Mouse (Mus musculus) heart, embryonic 11.5 days (tissue): ENCODE data around the gene 5730522E02Rik. TPM values are rescaled to one million over a fixed set of nuclear protein-coding genes. Genes with fewer than 3 reads are reported as not detected.

ENCODE experiments used
- ATAC-seq: fragments of 200-750 bp; cut with Nextera tagmentation; replicated peaks from 2 replicates; pipeline ENCODE4 v1.8.0; 2017; ENCODE audit warnings: moderate library complexity; ENCODE audit not compliant: insufficient number of reproducible peaks, low FRiP score, low TSS enrichment
- H3K27ac ChIP-seq: fragments of 300-500 bp; sonication (generic); 2 replicates; pipeline ENCODE4 v1.5.1; 2014; ENCODE audit warnings: mild to moderate bottlenecking, low read depth, low read length
- H3K27me3 ChIP-seq: fragments of 300-500 bp; sonication (generic); 2 replicates; pipeline ENCODE4 v1.6.1; 2014; ENCODE audit warnings: mild to moderate bottlenecking, low read length, mixed read lengths; ENCODE audit not compliant: control insufficient read depth, insufficient read depth
- H3K36me3 ChIP-seq: fragments of 300-500 bp; sonication (generic); 2 replicates; pipeline ENCODE4 v1.6.1; 2014; ENCODE audit warnings: mild to moderate bottlenecking, low read length, moderate library complexity, mixed read lengths; ENCODE audit not compliant: control insufficient read depth, insufficient read depth
- H3K4me1 ChIP-seq: fragments of 300-500 bp; sonication (generic); 2 replicates; pipeline ENCODE4 v1.6.1; 2014; ENCODE audit warnings: low read length; ENCODE audit not compliant: control insufficient read depth, insufficient read depth
- H3K4me2 ChIP-seq: fragments of 300-500 bp; sonication (generic); 2 replicates; pipeline ENCODE4 v1.6.1; 2014; ENCODE audit warnings: mild to moderate bottlenecking, moderate library complexity
- H3K4me3 ChIP-seq: fragments of 300-500 bp; sonication (generic); 2 replicates; pipeline ENCODE4 v1.5.1; 2014; ENCODE audit warnings: low read depth, low read length
- H3K9ac ChIP-seq: fragments of 300-500 bp; sonication (generic); 2 replicates; pipeline ENCODE4 v1.6.1; 2014; ENCODE audit warnings: mild to moderate bottlenecking, low read depth, low read length, moderate library complexity
- H3K9me3 ChIP-seq: fragments of 300-500 bp; sonication (generic); replicated peaks from 2 replicates; pipeline ENCODE4 v1.6.1; 2016; ENCODE audit warnings: low read length; ENCODE audit not compliant: control insufficient read depth
- WGBS: fragments of 180-500 bp; shearing (Covaris S2); extraction: QIAGEN DNeasy Blood & Tissue Kit; methylation state at CpG from one replicate; pipeline ENCODE4 v1.1.7; 2014; ENCODE audit not compliant: insufficient replicate concordance; 5-methylcytosine and 5-hydroxymethylcytosine counted together
- polyA plus RNA-seq: library from polyadenylated mRNA; unstranded; fragments of >200 nt; fragmentation: Nextera tagmentation; extraction: Ambion mirVana; gene quantifications from 2 replicates; pipeline ENCODE4 v1.2.1, GENCODE M21; 2014

The 5730522E02Rik gene
- polyA plus RNA-seq, 1 experiment from 2014 or later, result 1.3 TPM

DNA sequence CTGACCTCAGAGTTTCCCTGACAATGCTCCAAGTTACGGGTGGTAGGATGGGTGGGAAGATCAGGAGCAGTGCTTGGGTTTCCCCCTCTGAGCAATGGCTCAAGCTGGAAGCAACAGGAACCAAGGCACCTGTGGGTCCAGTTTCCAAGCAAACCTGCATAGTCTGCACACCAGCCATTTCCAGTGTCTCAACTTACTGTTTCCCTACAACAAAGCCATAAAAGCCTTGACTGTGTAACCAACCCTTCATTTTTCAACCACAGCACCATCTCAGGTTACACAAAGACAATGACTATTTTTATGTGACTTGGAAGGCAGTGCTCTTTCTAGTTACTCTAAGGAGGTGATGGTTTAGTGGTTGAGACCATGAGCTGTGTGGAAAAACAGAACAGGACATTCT lies 530.7 kb downstream of the 5730522E02Rik start:
- Histone ChIP-seq H3K9ac (no peak overlapping the region), H3K4me2 (no peak overlapping the region), H3K9me3 (no peaks in the 10 kb centered on the region), H3K27me3 (no peaks in the 10 kb centered on the region), H3K36me3 (no peaks in the 10 kb centered on the region), H3K4me1 (no peaks in the 10 kb centered on the region), H3K27ac (no peak overlapping the region), H3K4me3 (no peak overlapping the region)
- ATAC-seq, result no peak
- 85% methylated on average over 1 of the region's 1 CpGs for WGBS

DNA sequence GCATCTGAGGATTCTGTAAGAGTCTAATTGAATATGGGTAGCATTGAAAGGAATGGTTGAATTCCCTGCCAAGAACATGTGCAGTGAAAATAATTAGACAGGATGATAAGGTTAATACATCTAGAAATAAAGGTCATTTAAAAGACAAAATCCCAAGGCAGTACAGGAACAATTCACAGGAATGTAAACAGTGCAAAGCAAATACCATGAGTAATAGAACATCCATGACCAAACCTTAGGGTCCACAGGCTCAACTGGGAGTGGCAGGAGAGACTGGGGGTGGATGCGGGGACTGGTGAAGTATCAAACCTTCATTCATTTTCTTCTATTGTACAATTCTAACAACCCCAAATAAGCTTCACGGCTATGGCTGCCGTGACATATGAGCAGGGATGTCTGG lies 536.4 kb downstream of the 5730522E02Rik start:
- WGBS, result 86% methylated on average over 3 of the region's 3 CpGs
- ATAC-seq, result no peak
- Histone ChIP-seq H3K36me3 (no peaks in the 10 kb centered on the region), H3K27me3 (no peaks in the 10 kb centered on the region), H3K4me1 (no peaks in the 10 kb centered on the region), H3K9me3 (no peaks in the 10 kb centered on the region), H3K4me2 (no peak overlapping the region), H3K4me3 (no peak overlapping the region), H3K27ac (no peak overlapping the region), H3K9ac (no peak overlapping the region)

DNA sequence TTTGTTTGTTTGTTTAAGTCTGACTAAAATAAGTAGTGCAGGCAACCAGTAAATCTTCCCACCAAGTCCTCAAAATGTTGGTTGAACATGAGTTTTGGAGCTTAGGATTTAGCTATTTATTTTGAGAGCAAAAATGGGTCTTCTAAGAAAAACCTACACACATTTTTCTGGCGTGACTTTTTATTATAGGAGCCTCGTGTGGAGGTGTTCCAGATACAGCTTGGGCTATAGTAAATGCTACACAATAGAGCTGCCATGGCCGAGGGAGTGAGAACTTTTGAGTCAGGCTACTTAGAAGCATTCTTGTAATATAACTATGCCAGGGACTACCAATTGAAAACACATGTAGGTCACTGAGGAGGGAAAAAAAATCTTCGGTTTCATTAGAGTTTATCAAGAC lies 540.5 kb downstream of the 5730522E02Rik start:
- H3K9ac ChIP-seq, result no peak overlapping the region
- H3K36me3 ChIP-seq, result no peaks in the 10 kb centered on the region
- H3K9me3 ChIP-seq, result no peaks in the 10 kb centered on the region
- no peaks in the 10 kb centered on the region for H3K27me3 ChIP-seq
- H3K4me1 ChIP-seq, result no peaks in the 10 kb centered on the region
- no peak for ATAC-seq
- H3K27ac ChIP-seq, result no peak overlapping the region
- H3K4me2 ChIP-seq, result no peak overlapping the region
- H3K4me3 ChIP-seq, result no peak overlapping the region
- 65% methylated on average over 4 of the region's 4 CpGs for WGBS

DNA sequence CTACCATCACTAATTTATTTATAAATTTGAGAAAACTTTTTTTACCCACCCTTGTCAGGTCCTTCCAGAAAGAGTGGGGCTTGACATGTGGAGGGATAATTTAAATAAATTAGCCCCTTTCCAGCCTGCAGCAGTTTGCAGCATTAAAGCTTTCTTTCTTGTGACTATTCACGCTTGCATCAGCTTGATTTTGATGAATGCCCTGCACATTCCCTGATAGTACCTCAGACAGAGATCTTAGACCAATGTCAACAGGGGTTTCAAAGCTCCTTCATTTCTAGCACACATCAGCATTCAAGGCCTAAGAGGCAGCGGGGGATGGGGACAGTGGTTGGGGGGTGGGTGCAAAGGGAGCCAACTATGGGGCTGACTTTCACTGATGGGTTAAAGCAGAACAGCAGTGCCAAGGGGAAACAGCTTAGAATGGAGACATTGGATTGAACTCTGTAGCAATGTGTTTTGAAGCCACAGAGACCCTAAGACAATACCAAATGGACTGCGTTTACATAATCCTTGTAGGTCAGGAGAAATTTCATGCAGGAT lies 545.9 kb downstream of the 5730522E02Rik start:
- WGBS, result 68% methylated on average over 3 of the region's 3 CpGs
- ATAC-seq, result no peak
- no peak overlapping the region for H3K4me3 ChIP-seq
- no peak overlapping the region for H3K9ac ChIP-seq
- no peak overlapping the region for H3K4me2 ChIP-seq
- H3K27ac ChIP-seq, result no peak overlapping the region
- H3K9me3 ChIP-seq, result no peaks in the 10 kb centered on the region
- no peaks in the 10 kb centered on the region for H3K4me1 ChIP-seq
- no peaks in the 10 kb centered on the region for H3K36me3 ChIP-seq
- H3K27me3 ChIP-seq, result no peaks in the 10 kb centered on the region

DNA sequence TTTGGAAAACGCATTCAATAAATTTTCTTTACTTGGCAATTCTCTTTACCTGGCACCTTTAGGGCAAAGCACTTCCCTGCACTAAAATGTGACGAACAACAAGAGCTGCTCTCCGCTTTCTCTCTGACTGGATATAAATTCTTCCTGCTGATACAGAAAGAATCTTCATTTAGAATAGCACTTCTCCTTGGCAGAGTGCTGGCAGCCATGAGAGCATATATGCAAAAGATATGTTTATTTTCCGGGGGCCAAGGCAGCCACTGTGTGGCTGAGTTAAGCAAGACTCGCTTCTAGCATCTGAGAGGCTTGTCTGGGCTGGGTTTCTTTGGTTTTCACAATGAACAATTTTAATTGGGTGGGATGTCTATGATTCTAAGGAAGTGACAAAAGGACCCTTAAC lies 564.3 kb downstream of the 5730522E02Rik start:
- H3K36me3 ChIP-seq, result no peaks in the 10 kb centered on the region
- 78% methylated on average over 5 of the region's 5 CpGs for WGBS
- no peak overlapping the region for H3K27ac ChIP-seq
- H3K4me3 ChIP-seq, result no peak overlapping the region
- H3K9ac ChIP-seq, result no peak overlapping the region
- H3K9me3 ChIP-seq, result no peaks in the 10 kb centered on the region
- H3K4me1 ChIP-seq, result no peaks in the 10 kb centered on the region
- H3K27me3 ChIP-seq, result no peaks in the 10 kb centered on the region
- H3K4me2 ChIP-seq, result no peak overlapping the region
- ATAC-seq, result no peak

DNA sequence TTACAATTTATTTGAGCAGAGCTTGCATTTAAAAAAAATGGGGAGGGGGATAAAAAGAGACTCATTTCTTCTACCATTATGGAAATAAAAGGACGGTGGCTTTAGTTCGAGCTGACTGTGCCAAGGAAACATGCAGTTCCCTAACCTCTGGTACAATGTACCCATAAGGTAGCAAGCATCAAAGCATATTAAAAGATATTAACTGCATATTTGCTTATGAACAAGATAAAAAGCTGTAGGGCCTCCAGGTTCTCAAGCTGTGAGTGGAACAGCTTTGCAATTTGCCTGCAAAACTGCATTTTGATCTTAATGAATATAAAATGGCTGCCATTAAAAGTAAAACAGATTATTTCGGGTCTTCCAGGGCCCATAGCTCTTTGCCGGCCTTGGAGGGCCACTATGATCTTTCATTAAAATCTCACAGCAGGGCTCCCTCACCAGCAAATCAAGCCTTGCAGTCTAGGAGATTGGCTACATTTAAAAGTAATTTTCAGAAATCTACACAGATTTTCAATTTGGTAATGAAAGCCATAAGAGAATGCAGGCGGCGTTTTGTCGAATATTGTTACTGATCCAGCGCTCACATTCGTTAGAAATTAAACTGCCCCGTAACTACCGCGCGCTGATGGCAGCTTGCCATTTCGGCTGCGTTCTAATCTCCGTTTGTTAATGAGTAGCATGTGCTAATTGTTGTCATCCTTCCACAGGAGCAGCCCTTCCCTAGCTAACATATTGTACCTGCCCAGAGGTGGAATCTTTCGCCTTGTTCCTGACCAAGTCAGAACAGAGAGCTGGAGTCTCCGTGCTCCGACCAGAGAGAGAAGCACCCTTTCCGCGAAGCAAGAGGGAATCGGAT lies 565.6 kb downstream of the 5730522E02Rik start:
- H3K4me1 ChIP-seq, result no peaks in the 10 kb centered on the region
- H3K9me3 ChIP-seq, result no peaks in the 10 kb centered on the region
- WGBS, result 56% methylated on average over 22 of the region's 22 CpGs
- H3K4me3 ChIP-seq, result peak overlapping the region; percentile 28
- no peak overlapping the region for H3K9ac ChIP-seq
- no peak for ATAC-seq
- H3K27ac ChIP-seq, result no peak overlapping the region
- no peaks in the 10 kb centered on the region for H3K27me3 ChIP-seq
- no peaks in the 10 kb centered on the region for H3K36me3 ChIP-seq
- peak overlapping the region; percentile 56 for H3K4me2 ChIP-seq

DNA sequence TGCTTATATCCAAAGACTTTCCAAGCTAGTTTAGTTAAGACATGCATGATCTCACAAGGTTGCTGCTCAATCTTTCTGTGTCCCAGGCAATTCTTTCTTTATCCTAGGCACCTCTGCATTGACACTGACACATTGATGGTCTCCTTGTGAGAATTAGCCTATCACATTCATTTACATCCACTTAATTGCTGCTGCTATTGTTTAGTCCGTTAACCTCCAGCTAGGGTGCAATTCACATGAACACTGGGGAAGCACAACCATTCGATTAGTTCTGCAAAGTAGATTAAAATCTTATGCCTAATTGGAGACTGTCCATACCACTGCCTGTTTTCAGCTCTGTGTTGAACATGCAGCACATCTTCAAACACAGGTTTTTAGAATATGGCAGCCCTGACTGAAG lies 603.7 kb downstream of the 5730522E02Rik start:
- H3K9ac ChIP-seq, result no peak overlapping the region
- ATAC-seq, result no peak
- no peaks in the 10 kb centered on the region for H3K36me3 ChIP-seq
- no peaks in the 10 kb centered on the region for H3K4me1 ChIP-seq
- H3K4me2 ChIP-seq, result no peak overlapping the region
- H3K9me3 ChIP-seq, result no peaks in the 10 kb centered on the region
- H3K27me3 ChIP-seq, result no peaks in the 10 kb centered on the region
- no peak overlapping the region for H3K4me3 ChIP-seq
- WGBS, result 69% methylated on average over 2 of the region's 2 CpGs
- H3K27ac ChIP-seq, result no peak overlapping the region

DNA sequence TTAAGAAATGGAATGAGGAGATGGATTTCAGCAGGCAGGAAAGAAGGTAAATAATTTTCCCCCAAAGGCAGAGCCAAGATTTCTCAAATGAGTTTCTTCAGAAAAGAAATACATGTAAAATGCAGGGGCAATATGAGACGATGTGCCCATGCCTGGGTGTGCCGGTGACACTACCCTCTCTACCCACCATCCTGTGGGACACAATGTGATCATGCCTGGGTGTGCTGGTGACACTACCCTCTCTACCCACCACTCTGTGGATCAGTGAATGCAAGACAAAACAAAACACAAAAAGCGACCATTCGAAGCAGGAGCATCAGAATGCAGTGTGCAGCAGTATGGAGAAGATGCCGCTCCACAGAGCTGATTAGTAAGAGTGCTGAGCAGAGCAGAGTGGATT lies 610.5 kb downstream of the 5730522E02Rik start:
- 81% methylated on average over 5 of the region's 5 CpGs for WGBS
- Histone ChIP-seq H3K27me3 (no peaks in the 10 kb centered on the region), H3K36me3 (no peaks in the 10 kb centered on the region), H3K9ac (no peak overlapping the region), H3K27ac (no peak overlapping the region), H3K4me1 (no peaks in the 10 kb centered on the region), H3K4me2 (no peak overlapping the region), H3K9me3 (no peaks in the 10 kb centered on the region), H3K4me3 (no peak overlapping the region)
- ATAC-seq, result no peak

DNA sequence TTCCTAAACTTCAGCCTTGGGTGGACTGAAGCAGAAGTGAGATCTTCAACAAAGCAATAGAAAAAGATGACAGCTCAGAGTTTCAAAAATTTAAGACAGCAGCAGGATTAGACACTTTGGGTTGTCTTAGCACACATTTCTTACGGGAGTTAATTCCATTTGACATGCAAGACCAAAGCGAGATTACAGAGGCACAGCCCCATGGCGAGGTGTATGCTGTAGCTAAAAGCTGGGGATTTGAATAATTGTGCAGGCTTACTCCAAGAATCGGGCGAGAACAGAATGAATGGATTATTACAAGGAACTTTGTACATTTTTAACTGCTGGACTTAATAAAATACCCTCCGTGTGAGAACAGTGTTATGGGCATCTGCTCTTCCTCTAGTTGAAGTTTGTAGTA lies 615.3 kb downstream of the 5730522E02Rik start:
- ATAC-seq, result no peak
- Histone ChIP-seq H3K9me3 (no peaks in the 10 kb centered on the region), H3K36me3 (no peaks in the 10 kb centered on the region), H3K9ac (no peak overlapping the region), H3K4me1 (no peaks in the 10 kb centered on the region), H3K27ac (no peak overlapping the region), H3K4me3 (no peak overlapping the region), H3K4me2 (no peak overlapping the region), H3K27me3 (no peaks in the 10 kb centered on the region)
- 69% methylated on average over 6 of the region's 6 CpGs for WGBS
